ENCODE assay signal across 8 mouse cellular contexts in the genomic region with DNA sequence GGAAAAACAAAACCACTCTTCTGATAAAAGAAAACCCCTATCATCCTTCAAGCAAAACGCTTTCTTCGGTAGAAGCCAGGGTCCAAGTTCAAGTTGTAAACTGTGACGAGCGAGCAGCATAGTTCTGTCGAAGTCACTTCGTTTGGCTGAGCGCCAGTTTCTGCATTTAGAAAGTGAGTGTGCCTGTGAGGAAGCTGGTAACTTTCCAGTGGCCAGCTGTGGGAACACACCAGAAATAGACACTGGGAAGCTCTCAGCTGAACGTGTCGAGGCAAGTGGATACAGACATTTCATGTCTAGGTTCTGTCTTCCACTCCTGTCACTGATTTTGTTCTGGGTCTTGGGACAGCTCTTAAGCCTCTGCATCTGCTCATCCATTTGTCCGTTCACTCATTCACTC. TPM values are rescaled to one million over a fixed set of nuclear protein-coding genes. Genes with fewer than 3 reads are reported as not detected.
DNase-seq lines count a peak whose midpoint lies in the region; ATAC-seq and TF ChIP-seq lines count a peak whose summit lies in the region.

No protein-coding gene starts in this region.

- peak; percentile 41 to 46 for DNase-seq in cerebellum, postnatal 10 days
- no peak for DNase-seq in cerebellum, adult 9-11 months
- peak; percentile 91 to 96 for DNase-seq in heart, adult 9 months (ENCODE audit: low spot score in 2 of 2)
- DNase-seq in kidney, postnatal 14 days = peak; percentile 95
- no peak for DNase-seq in yolk sac, embryonic 10.5 days (ENCODE audit: low spot score)

- no peaks in the 10 kb centered on the region for H3K36me3 ChIP-seq in lung, embryonic 15.5 days
- H3K36me3 ChIP-seq in small intestine, adult 2 months (ENCODE audit: control insufficient read depth, insufficient read depth, low read length) = no peaks in the 10 kb centered on the region

- no peak for TF ChIP-seq POLR2A in bone marrow macrophage, adult 2 months (IDR thresholded peaks at IDR 0.05; ENCODE audit: borderline replicate concordance, low read depth, low read length)
- no peak for TF ChIP-seq POLR2A in small intestine, adult 2 months (IDR thresholded peaks at IDR 0.05; ENCODE audit: low read depth, low read length)

- WGBS in lung, embryonic 15.5 days = 25% methylated on average over 10 of the region's 10 CpGs
- WGBS in small intestine, adult 2 months = 6% methylated on average over 10 of the region's 10 CpGs

- peak overlapping the region; percentile 97 for H3K27ac ChIP-seq in bone marrow macrophage, adult 2 months (ENCODE audit: insufficient read depth, low read depth, low read length)
- H3K27ac ChIP-seq in lung, embryonic 15.5 days = peak overlapping the region; percentile 91
- H3K27ac ChIP-seq in small intestine, adult 2 months (ENCODE audit: insufficient read depth, low read depth, low read length) = peak overlapping the region; percentile 60

- peaks cover 43% of the 10 kb centered on the region for H3K4me1 ChIP-seq in bone marrow macrophage, adult 2 months (ENCODE audit: control insufficient read depth, insufficient read depth, low read length)
- H3K4me1 ChIP-seq in lung, embryonic 15.5 days = peaks cover 21% of the 10 kb centered on the region
- H3K4me1 ChIP-seq in small intestine, adult 2 months (ENCODE audit: control insufficient read depth, insufficient read depth, insufficient read length, low read length) = peaks cover 8% of the 10 kb centered on the region; the same call in 1 of the 2 replicates

- H3K27me3 ChIP-seq in lung, embryonic 15.5 days = no peaks in the 10 kb centered on the region
- no peaks in the 10 kb centered on the region for H3K27me3 ChIP-seq in small intestine, adult 2 months (ENCODE audit: control insufficient read depth, insufficient read depth, low read length)

- no peaks in the 10 kb centered on the region for H3K9me3 ChIP-seq in lung, embryonic 15.5 days

- peak; percentile 95 for ATAC-seq in lung, embryonic 15.5 days (ENCODE audit: borderline replicate concordance, extremely low read depth, low FRiP score, low TSS enrichment)

- TF ChIP-seq CTCF in bone marrow macrophage, adult 2 months (IDR thresholded peaks at IDR 0.05; ENCODE audit: low read depth, low read length) = no peak
- no peak for TF ChIP-seq CTCF in small intestine, adult 2 months (IDR thresholded peaks at IDR 0.05; ENCODE audit: extremely low read depth, insufficient read length, insufficient replicate concordance, low read depth, low read length)

- H3K4me2 ChIP-seq in lung, embryonic 15.5 days = peak overlapping the region; percentile 41

- H3K4me3 ChIP-seq in bone marrow macrophage, adult 2 months (ENCODE audit: insufficient read depth, low read length) = peak overlapping the region; percentile 54
- H3K4me3 ChIP-seq in lung, embryonic 15.5 days = no peak overlapping the region
- no peak overlapping the region for H3K4me3 ChIP-seq in small intestine, adult 2 months (ENCODE audit: low read depth, low read length)

- no peak overlapping the region for H3K9ac ChIP-seq in lung, embryonic 15.5 days

RNA-seq across cellular contexts. Expression of a gene that starts 15.2 kb away (rescaled TPM):
- 45.4 and 57.8 TPM in 2 replicates for polyA plus RNA-seq in bone marrow macrophage, adult 2 months (2012; ENCODE audit: insufficient read depth, insufficient read length, missing spikeins)
- 107 TPM in 2 replicates for polyA plus RNA-seq in lung, embryonic 15.5 days (2015; fragmentation: Nextera tagmentation; extraction: Ambion mirVana)
- polyA plus RNA-seq in small intestine, adult 2 months (2012; rRNA removed) = 26.9 and 83.9 TPM in 2 replicates

RNA-seq across cellular contexts. Expression of a gene that starts 24.3 kb away (rescaled TPM):
- polyA plus RNA-seq in bone marrow macrophage, adult 2 months (2012; ENCODE audit: insufficient read depth, insufficient read length, missing spikeins) = 0.60 TPM in 1 of 2 replicates, not detected in the other
- polyA plus RNA-seq in lung, embryonic 15.5 days (2015; fragmentation: Nextera tagmentation; extraction: Ambion mirVana) = 0.60 and 1.3 TPM in 2 replicates
- 0.06 and 0.35 TPM in 2 replicates for polyA plus RNA-seq in small intestine, adult 2 months (2012; rRNA removed)

Comparison
In these comparisons a context has a peak if more than half of its experiments do, and no peak if none do; other contexts are left out.
1. DNase-seq: peak in cerebellum, postnatal 10 days (2 of 2), heart, adult 9 months (2 of 2) and kidney, postnatal 14 days (single experiment); none in cerebellum, adult 9-11 months (single experiment) and yolk sac, embryonic 10.5 days (single experiment).
2. Peak in every context shown above with its lines, with median percentiles within 50 percentile points of each other: H3K27ac ChIP-seq.